Mouse (Mus musculus): ENCODE results near the gene Cadm4. TPM values are rescaled to one million over a fixed set of nuclear protein-coding genes. Genes with fewer than 3 reads are reported as not detected.
"Not testable (repeated sequence)": the region's sequence is repeated elsewhere in the genome, so short reads cannot be mapped to it uniquely, and the experiment has no call there.

The Cadm4 gene
- polyA plus RNA-seq, 1 experiment from 2014 or later = 6.9 TPM

GRCm38 (mm10) chr7:24480986-24481473, 793 bp upstream of the Cadm4 start:
- WGBS = 19% methylated on average over 14 of the region's 14 CpGs
- Histone ChIP-seq H3K27me3 (ENCODE audit: control insufficient read depth, insufficient read depth, low read length) (0 out of 2 replicates have a peak, but pooled peaks cover 2% of the 10 kb centered on the region), H3K4me1 (ENCODE audit: control insufficient read depth, insufficient read depth, low read length) (peaks cover 9% of the 10 kb centered on the region), H3K4me3 (ENCODE audit: low read depth, low read length) (peak overlapping the region; percentile 70), H3K9me3 (ENCODE audit: control insufficient read depth, low read length) (no peaks in the 10 kb centered on the region), H3K27ac (ENCODE audit: low read depth, low read length) (no peak overlapping the region), H3K4me2 (ENCODE audit: low read depth) (peak overlapping the region; percentile 93), H3K36me3 (ENCODE audit: control insufficient read depth, insufficient read depth, low read length) (no peaks in the 10 kb centered on the region), H3K9ac (ENCODE audit: low read length) (peak overlapping the region; percentile 86)
- ATAC-seq (ENCODE audit: insufficient read depth, low FRiP score, low TSS enrichment) = peak; percentile 5; the same call in 1 of the 2 replicates
- no peak for DNase-seq (ENCODE audit: low spot score)

- peak; percentile 45 for ATAC-seq (ENCODE audit: insufficient read depth, low FRiP score, low TSS enrichment)
- peak; percentile 42 for DNase-seq (ENCODE audit: low spot score)
- Histone ChIP-seq H3K9ac (ENCODE audit: low read length) (peak overlapping the region; percentile 86), H3K27ac (ENCODE audit: low read depth, low read length) (peak overlapping the region; percentile 60; the same call in 1 of the 2 replicates), H3K4me1 (ENCODE audit: control insufficient read depth, insufficient read depth, low read length) (peaks cover 21% of the 10 kb centered on the region), H3K27me3 (ENCODE audit: control insufficient read depth, insufficient read depth, low read length) (0 out of 2 replicates have a peak, but pooled peaks cover 2% of the 10 kb centered on the region), H3K36me3 (ENCODE audit: control insufficient read depth, insufficient read depth, low read length) (no peaks in the 10 kb centered on the region), H3K4me3 (ENCODE audit: low read depth, low read length) (peak overlapping the region; percentile 70), H3K9me3 (ENCODE audit: control insufficient read depth, low read length) (no peaks in the 10 kb centered on the region), H3K4me2 (ENCODE audit: low read depth) (peak overlapping the region; percentile 93)
- WGBS = 3% methylated on average over 11 of the region's 38 CpGs
Observed at GRCm38 (mm10) chr7:24482208-24483020, 591 bp downstream of the Cadm4 start.

GRCm38 (mm10) chr7:24483291-24483690, 1.5 kb downstream of the Cadm4 start:
- H3K27ac ChIP-seq (ENCODE audit: low read depth, low read length) = not testable (repeated sequence)
- H3K9ac ChIP-seq (ENCODE audit: low read length) = peak overlapping the region; percentile 86; the same call in 1 of the 2 replicates

GRCm38 (mm10) chr7:24485481-24485880, 3.7 kb downstream of the Cadm4 start:
- H3K4me2 ChIP-seq (ENCODE audit: low read depth) = no peak overlapping the region
- no peak for ATAC-seq (ENCODE audit: insufficient read depth, low FRiP score, low TSS enrichment)
- H3K4me3 ChIP-seq (ENCODE audit: low read depth, low read length) = no peak overlapping the region
- H3K36me3 ChIP-seq (ENCODE audit: control insufficient read depth, insufficient read depth, low read length) = no peaks in the 10 kb centered on the region
- 78% methylated on average over 9 of the region's 9 CpGs for WGBS
- no peaks in the 10 kb centered on the region for H3K9me3 ChIP-seq (ENCODE audit: control insufficient read depth, low read length)
- no peak for DNase-seq (ENCODE audit: low spot score)
- no peak overlapping the region for H3K27ac ChIP-seq (ENCODE audit: low read depth, low read length)
- H3K4me1 ChIP-seq (ENCODE audit: control insufficient read depth, insufficient read depth, low read length) = peaks cover 24% of the 10 kb centered on the region
- no peak overlapping the region for H3K9ac ChIP-seq (ENCODE audit: low read length)
- 0 out of 2 replicates have a peak, but pooled peaks cover 2% of the 10 kb centered on the region for H3K27me3 ChIP-seq (ENCODE audit: control insufficient read depth, insufficient read depth, low read length)

More at GRCm38 (mm10) chr7:24483291-24483690, 1.5 kb downstream of the Cadm4 start:
- H3K27me3 ChIP-seq (ENCODE audit: control insufficient read depth, insufficient read depth, low read length); H3K36me3 ChIP-seq (ENCODE audit: control insufficient read depth, insufficient read depth, low read length); ATAC-seq (ENCODE audit: insufficient read depth, low FRiP score, low TSS enrichment); H3K9me3 ChIP-seq (ENCODE audit: control insufficient read depth, low read length); DNase-seq (ENCODE audit: low spot score): not testable (repeated sequence)
- 49% methylated on average over 6 of the region's 6 CpGs for WGBS
- Histone ChIP-seq H3K4me1 (ENCODE audit: control insufficient read depth, insufficient read depth, low read length) (peaks cover 24% of the 10 kb centered on the region), H3K4me2 (ENCODE audit: low read depth) (peak overlapping the region; percentile 93), H3K4me3 (ENCODE audit: low read depth, low read length) (peak overlapping the region; percentile 70)

- H3K9me3 ChIP-seq (ENCODE audit: control insufficient read depth, low read length) = no peaks in the 10 kb centered on the region
- H3K36me3 ChIP-seq (ENCODE audit: control insufficient read depth, insufficient read depth, low read length) = 0 out of 2 replicates have a peak, but pooled peaks cover under 1% of the 10 kb centered on the region
- WGBS = 56% methylated on average over 9 of the region's 9 CpGs
- H3K27ac ChIP-seq (ENCODE audit: low read depth, low read length) = peak overlapping the region; percentile 60; the same call in 1 of the 2 replicates
- DNase-seq (ENCODE audit: low spot score) (peak; percentile 63), ATAC-seq (ENCODE audit: insufficient read depth, low FRiP score, low TSS enrichment) (peak; percentile 52)
- no peak overlapping the region for H3K4me3 ChIP-seq (ENCODE audit: low read depth, low read length)
- peak overlapping the region; percentile 19 for H3K9ac ChIP-seq (ENCODE audit: low read length)
- H3K4me1 ChIP-seq (ENCODE audit: control insufficient read depth, insufficient read depth, low read length) = peaks cover 19% of the 10 kb centered on the region
- H3K27me3 ChIP-seq (ENCODE audit: control insufficient read depth, insufficient read depth, low read length) = no peaks in the 10 kb centered on the region
- H3K4me2 ChIP-seq (ENCODE audit: low read depth) = peak overlapping the region; percentile 15; the same call in 1 of the 2 replicates
Observed at GRCm38 (mm10) chr7:24486654-24487130, 4.9 kb downstream of the Cadm4 start.

- DNase-seq (ENCODE audit: low spot score) = no peak
- ATAC-seq (ENCODE audit: insufficient read depth, low FRiP score, low TSS enrichment) = no peak
- Histone ChIP-seq H3K9me3 (ENCODE audit: control insufficient read depth, low read length) (no peaks in the 10 kb centered on the region), H3K4me2 (ENCODE audit: low read depth) (no peak overlapping the region), H3K36me3 (ENCODE audit: control insufficient read depth, insufficient read depth, low read length) (0 out of 2 replicates have a peak, but pooled peaks cover 2% of the 10 kb centered on the region), H3K4me1 (ENCODE audit: control insufficient read depth, insufficient read depth, low read length) (peaks cover 19% of the 10 kb centered on the region), H3K27ac (ENCODE audit: low read depth, low read length) (no peak overlapping the region), H3K4me3 (ENCODE audit: low read depth, low read length) (no peak overlapping the region), H3K27me3 (ENCODE audit: control insufficient read depth, insufficient read depth, low read length) (no peaks in the 10 kb centered on the region), H3K9ac (ENCODE audit: low read length) (no peak overlapping the region)
- WGBS = 55% methylated on average over 3 of the region's 3 CpGs
Observed at GRCm38 (mm10) chr7:24487403-24487802, 5.6 kb downstream of the Cadm4 start.

- WGBS = 89% methylated on average over 8 of the region's 8 CpGs
- Histone ChIP-seq H3K27me3 (ENCODE audit: control insufficient read depth, insufficient read depth, low read length) (no peaks in the 10 kb centered on the region), H3K9me3 (ENCODE audit: control insufficient read depth, low read length) (no peaks in the 10 kb centered on the region), H3K4me2 (ENCODE audit: low read depth) (no peak overlapping the region), H3K27ac (ENCODE audit: low read depth, low read length) (no peak overlapping the region), H3K4me1 (ENCODE audit: control insufficient read depth, insufficient read depth, low read length) (peaks cover 15% of the 10 kb centered on the region), H3K4me3 (ENCODE audit: low read depth, low read length) (no peak overlapping the region), H3K36me3 (ENCODE audit: control insufficient read depth, insufficient read depth, low read length) (0 out of 2 replicates have a peak, but pooled peaks cover 2% of the 10 kb centered on the region), H3K9ac (ENCODE audit: low read length) (no peak overlapping the region)
- no peak for DNase-seq (ENCODE audit: low spot score)
- no peak for ATAC-seq (ENCODE audit: insufficient read depth, low FRiP score, low TSS enrichment)
Observed at GRCm38 (mm10) chr7:24488303-24488702, 6.5 kb downstream of the Cadm4 start.

- Histone ChIP-seq H3K4me3 (ENCODE audit: low read depth, low read length) (peak overlapping the region; percentile 10; the same call in 1 of the 2 replicates), H3K36me3 (ENCODE audit: control insufficient read depth, insufficient read depth, low read length) (peaks cover 6% of the 10 kb centered on the region), H3K27ac (ENCODE audit: low read depth, low read length) (no peak overlapping the region), H3K27me3 (ENCODE audit: control insufficient read depth, insufficient read depth, low read length) (peaks cover 19% of the 10 kb centered on the region), H3K4me2 (ENCODE audit: low read depth) (peak overlapping the region; percentile 24), H3K4me1 (ENCODE audit: control insufficient read depth, insufficient read depth, low read length) (peaks cover 4% of the 10 kb centered on the region; the same call in 1 of the 2 replicates), H3K9me3 (ENCODE audit: control insufficient read depth, low read length) (no peaks in the 10 kb centered on the region), H3K9ac (ENCODE audit: low read length) (no peak overlapping the region)
- ATAC-seq (ENCODE audit: insufficient read depth, low FRiP score, low TSS enrichment) (peak; percentile 19; the same call in 1 of the 2 replicates), DNase-seq (ENCODE audit: low spot score) (no peak)
- WGBS = 13% methylated on average over 43 of the region's 43 CpGs
Observed at GRCm38 (mm10) chr7:24499856-24500577, 18.2 kb downstream of the Cadm4 start.
